Mouse (Mus musculus): ENCODE data around the gene Ndufa4l2. TPM values are rescaled to one million over a fixed set of nuclear protein-coding genes. Genes with fewer than 3 reads are reported as not detected.

The Ndufa4l2 gene
- polyA plus RNA-seq, 1 experiment from 2014 or later: 57.8 TPM

- peaks cover 22% of the 10 kb centered on the region for H3K4me1 ChIP-seq (replicated peaks; ENCODE audit: insufficient read depth, low read length)
- peaks cover 95% of the 10 kb centered on the region for H3K27me3 ChIP-seq (ENCODE audit: insufficient read depth, low read length)
- TF ChIP-seq CTCF (IDR thresholded peaks at IDR 0.05; ENCODE audit: low read depth): no peak
- no peaks in the 10 kb centered on the region for H3K36me3 ChIP-seq (ENCODE audit: insufficient read depth, low read length)
- no peaks in the 10 kb centered on the region for H3K9me3 ChIP-seq (replicated peaks; ENCODE audit: low read length)
- WGBS: 1% methylated on average over 23 of the region's 25 CpGs
- H3K9ac ChIP-seq (ENCODE audit: low read depth, low read length): no peak overlapping the region
- H3K27ac ChIP-seq: no peak overlapping the region
- DNase-seq (ENCODE audit: low spot score): no peak
- H3K4me2 ChIP-seq (ENCODE audit: low read length): peak overlapping the region; percentile 15
- no peak overlapping the region for H3K4me3 ChIP-seq (replicated peaks; ENCODE audit: low read depth, low read length)
- no peak for ATAC-seq (replicated peaks; ENCODE audit: low FRiP score, low read depth)
Measured at GRCm38 (mm10) chr10:127530945-127531344, 16.2 kb downstream of the Ndufa4l2 start.

GRCm38 (mm10) chr10:127531548-127531947, 16.8 kb downstream of the Ndufa4l2 start:
- Histone ChIP-seq H3K4me1 (replicated peaks; ENCODE audit: insufficient read depth, low read length) (peaks cover 16% of the 10 kb centered on the region), H3K9me3 (replicated peaks; ENCODE audit: low read length) (no peaks in the 10 kb centered on the region), H3K36me3 (ENCODE audit: insufficient read depth, low read length) (no peaks in the 10 kb centered on the region), H3K9ac (ENCODE audit: low read depth, low read length) (no peak overlapping the region), H3K4me2 (ENCODE audit: low read length) (no peak overlapping the region), H3K4me3 (replicated peaks; ENCODE audit: low read depth, low read length) (no peak overlapping the region), H3K27me3 (ENCODE audit: insufficient read depth, low read length) (peaks cover 95% of the 10 kb centered on the region), H3K27ac (no peak overlapping the region)
- ATAC-seq (replicated peaks; ENCODE audit: low FRiP score, low read depth) (no peak), DNase-seq (ENCODE audit: low spot score) (no peak)
- TF ChIP-seq CTCF (IDR thresholded peaks at IDR 0.05; ENCODE audit: low read depth): no peak
- WGBS: 5% methylated on average over 4 of the region's 4 CpGs

DNA sequence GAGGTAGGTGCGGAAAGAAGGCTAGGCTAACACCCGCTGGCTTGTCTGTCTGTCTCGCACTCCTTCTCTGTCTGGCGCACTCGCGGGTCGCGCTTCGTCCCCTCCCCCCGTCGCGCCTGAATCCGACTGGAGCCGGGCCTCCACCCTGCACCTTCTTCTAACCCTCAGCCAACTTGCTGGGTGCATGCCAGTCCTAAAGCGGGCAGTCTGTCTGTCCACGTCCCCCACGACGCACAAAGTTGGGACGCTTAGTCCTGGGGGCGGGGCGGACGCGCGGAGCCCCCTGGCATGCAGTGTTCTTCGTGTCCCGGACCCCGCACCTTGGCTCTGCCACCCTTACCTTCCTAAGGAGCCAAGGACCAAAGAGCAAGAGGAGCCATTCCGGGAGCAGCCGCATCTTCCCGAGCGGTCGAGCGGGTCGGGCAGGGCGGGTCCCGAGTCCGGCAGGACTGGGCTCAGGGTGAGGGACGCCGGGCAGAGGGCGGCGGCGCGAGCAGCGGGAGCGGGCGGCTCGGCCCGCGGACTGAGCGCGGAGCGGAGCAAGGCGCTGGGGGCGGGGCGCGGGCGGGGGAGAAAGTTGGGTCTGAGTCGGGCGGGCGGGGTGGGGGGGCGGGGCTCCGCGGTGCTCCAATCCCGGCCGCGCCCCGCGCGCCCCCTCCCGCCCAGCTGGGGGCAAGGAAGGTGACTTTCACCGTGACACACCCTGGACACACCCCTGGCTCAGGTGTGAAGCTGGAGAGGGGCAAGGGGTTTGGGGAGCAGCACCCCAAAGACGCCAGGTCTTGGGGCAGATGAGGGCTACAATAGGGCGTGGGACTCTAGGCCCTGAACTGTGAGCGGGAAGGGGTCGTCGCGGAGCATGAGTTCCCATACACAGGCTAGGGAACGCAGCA, 19.5 kb downstream of the Ndufa4l2 start, which contains the start of gene Nxph4:
Gene Nxph4, minus strand, starts transcription at position 524 of the 893 bp plus-strand sequence.
- WGBS: under 1% methylated on average over 49 of the region's 78 CpGs
- Histone ChIP-seq H3K9me3 (replicated peaks; ENCODE audit: low read length) (no peaks in the 10 kb centered on the region), H3K27me3 (ENCODE audit: insufficient read depth, low read length) (peaks cover 73% of the 10 kb centered on the region), H3K27ac (no peak within 1 kb of the TSS), H3K4me3 (replicated peaks; ENCODE audit: low read depth, low read length) (peak within 1 kb of the TSS; percentile 35), H3K36me3 (ENCODE audit: insufficient read depth, low read length) (no peaks in the 10 kb centered on the region), H3K9ac (ENCODE audit: low read depth, low read length) (peak within 1 kb of the TSS; percentile 27; the same call in 1 of the 2 replicates), H3K4me1 (replicated peaks; ENCODE audit: insufficient read depth, low read length) (peaks cover 13% of the 10 kb centered on the region), H3K4me2 (ENCODE audit: low read length) (peak within 1 kb of the TSS; percentile 83)
- ATAC-seq (replicated peaks; ENCODE audit: low FRiP score, low read depth) (no peak; the same call in 1 of the 2 replicates), DNase-seq (ENCODE audit: low spot score) (no peak)
- no peak for TF ChIP-seq CTCF (IDR thresholded peaks at IDR 0.05; ENCODE audit: low read depth)

DNA sequence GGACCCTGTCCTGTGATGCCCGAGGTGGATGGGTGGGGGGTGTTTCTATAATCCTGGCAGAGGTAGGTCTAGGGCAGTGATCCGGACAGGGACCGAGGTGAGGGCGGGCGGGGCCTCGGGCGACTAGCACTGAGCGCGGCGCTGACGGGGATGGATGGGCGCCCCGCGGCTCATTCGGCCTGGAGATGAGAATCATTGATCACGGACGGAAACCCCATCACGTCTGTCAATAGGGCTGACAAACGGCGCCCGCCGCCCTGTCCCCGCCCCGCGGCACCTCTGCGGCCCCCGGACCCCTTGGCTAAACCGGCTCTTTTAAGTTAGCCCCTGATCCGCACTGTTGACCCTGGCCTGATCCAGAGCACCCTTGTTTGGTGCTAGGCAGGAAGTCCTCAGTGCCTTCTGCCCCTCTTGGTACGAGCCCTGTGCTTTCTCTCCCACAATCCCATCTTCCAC, 20.2 kb downstream of the Ndufa4l2 start:
- Histone ChIP-seq H3K4me2 (ENCODE audit: low read length) (peak overlapping the region; percentile 83), H3K9ac (ENCODE audit: low read depth, low read length) (no peak overlapping the region), H3K4me1 (replicated peaks; ENCODE audit: insufficient read depth, low read length) (peaks cover 13% of the 10 kb centered on the region), H3K4me3 (replicated peaks; ENCODE audit: low read depth, low read length) (peak overlapping the region; percentile 35), H3K27me3 (ENCODE audit: insufficient read depth, low read length) (peaks cover 68% of the 10 kb centered on the region), H3K27ac (no peak overlapping the region), H3K36me3 (ENCODE audit: insufficient read depth, low read length) (no peaks in the 10 kb centered on the region), H3K9me3 (replicated peaks; ENCODE audit: low read length) (no peaks in the 10 kb centered on the region)
- no peak for TF ChIP-seq CTCF (IDR thresholded peaks at IDR 0.05; ENCODE audit: low read depth)
- no peak; the same call in 1 of the 2 replicates for ATAC-seq (replicated peaks; ENCODE audit: low FRiP score, low read depth)
- no peak for DNase-seq (ENCODE audit: low spot score)
- 1% methylated on average over 28 of the region's 30 CpGs for WGBS

- TF ChIP-seq CTCF (IDR thresholded peaks at IDR 0.05; ENCODE audit: low read depth): peak; percentile 63
- Histone ChIP-seq H3K9ac (ENCODE audit: low read depth, low read length) (no peak overlapping the region), H3K9me3 (replicated peaks; ENCODE audit: low read length) (no peaks in the 10 kb centered on the region), H3K36me3 (ENCODE audit: insufficient read depth, low read length) (no peaks in the 10 kb centered on the region), H3K4me2 (ENCODE audit: low read length) (no peak overlapping the region), H3K27ac (no peak overlapping the region), H3K4me3 (replicated peaks; ENCODE audit: low read depth, low read length) (no peak overlapping the region), H3K4me1 (replicated peaks; ENCODE audit: insufficient read depth, low read length) (peaks cover 13% of the 10 kb centered on the region), H3K27me3 (ENCODE audit: insufficient read depth, low read length) (peaks cover 51% of the 10 kb centered on the region)
- peak; percentile 79 for DNase-seq (ENCODE audit: low spot score)
- no peak for ATAC-seq (replicated peaks; ENCODE audit: low FRiP score, low read depth)
- 5% methylated on average over 8 of the region's 8 CpGs for WGBS
Measured at GRCm38 (mm10) chr10:127536586-127537314, 22.0 kb downstream of the Ndufa4l2 start.

All from kidney, postnatal 0 days (tissue).